Mouse (Mus musculus) hindbrain, embryonic 15.5 days (tissue): ENCODE data around the gene Rtp1. TPM values are rescaled to one million over a fixed set of nuclear protein-coding genes. Genes with fewer than 3 reads are reported as not detected.

Source experiments
- ATAC-seq: fragments of 200-750 bp; cut with Nextera tagmentation; 2 replicates; pipeline ENCODE4 v1.8.0; 2017; ENCODE audit warnings: low read depth, moderate number of reproducible peaks, moderate TSS enrichment; ENCODE audit not compliant: low FRiP score
- H3K27ac ChIP-seq: fragments of 300-500 bp; sonication (generic); replicated peaks from 2 replicates; pipeline ENCODE4 v1.5.1; 2015; ENCODE audit warnings: mild to moderate bottlenecking, inconsistent platforms
- H3K27me3 ChIP-seq: fragments of 300-500 bp; sonication (generic); 2 replicates; pipeline ENCODE4 v1.6.1; 2015; ENCODE audit warnings: control low read depth, inconsistent platforms
- H3K36me3 ChIP-seq: fragments of 300-500 bp; sonication (generic); 2 replicates; pipeline ENCODE4 v1.6.1; 2015; ENCODE audit warnings: control low read depth, inconsistent platforms
- H3K4me1 ChIP-seq: fragments of 300-500 bp; sonication (generic); replicated peaks from 2 replicates; pipeline ENCODE4 v1.6.1; 2015; ENCODE audit warnings: control low read depth, inconsistent platforms
- H3K4me2 ChIP-seq: fragments of 300-500 bp; sonication (generic); 2 replicates; pipeline ENCODE4 v1.6.1; 2015; ENCODE audit warnings: moderate library complexity, mild to moderate bottlenecking, inconsistent platforms
- H3K4me3 ChIP-seq: fragments of 300-500 bp; sonication (generic); 2 replicates; pipeline ENCODE4 v1.5.1; 2015; ENCODE audit warnings: mild to moderate bottlenecking, inconsistent platforms
- H3K9ac ChIP-seq: fragments of 300-500 bp; sonication (generic); 2 replicates; pipeline ENCODE4 v1.6.1; 2015; ENCODE audit warnings: inconsistent platforms
- H3K9me3 ChIP-seq: fragments of 300-500 bp; sonication (generic); 2 replicates; pipeline ENCODE4 v1.6.1; 2016; ENCODE audit warnings: control low read depth, inconsistent platforms
- WGBS: fragments of 180-500 bp; shearing (Covaris S2); methylation state at CpG from one replicate; pipeline ENCODE4 v1.1.7; 2015; 5-methylcytosine and 5-hydroxymethylcytosine counted together
- polyA plus RNA-seq: library from polyadenylated mRNA; unstranded; fragments of >200 nt; fragmentation: Nextera tagmentation; extraction: Ambion mirVana; gene quantifications from 2 replicates; pipeline ENCODE4 v1.2.1, GENCODE M21; 2015

Gene Rtp1
- polyA plus RNA-seq, 1 experiment from 2014 or later, result 0.06 TPM

- H3K4me3 ChIP-seq, result no peak overlapping the region
- H3K4me1 ChIP-seq, result peaks cover 16% of the 10 kb centered on the region
- WGBS, result 92% methylated on average over 8 of the region's 8 CpGs
- H3K36me3 ChIP-seq, result no peaks in the 10 kb centered on the region
- no peak overlapping the region for H3K9ac ChIP-seq
- no peak for ATAC-seq
- H3K27me3 ChIP-seq, result no peaks in the 10 kb centered on the region
- no peaks in the 10 kb centered on the region for H3K9me3 ChIP-seq
- no peak overlapping the region for H3K27ac ChIP-seq
- H3K4me2 ChIP-seq, result no peak overlapping the region
These were observed 9.3 kb upstream of the Rtp1 start for GRCm38 (mm10) chr16:23419565-23420085.

GRCm38 (mm10) chr16:23423825-23424224 is 5.1 kb upstream of the Rtp1 start:
- ATAC-seq, result no peak
- H3K27me3 ChIP-seq, result no peaks in the 10 kb centered on the region
- H3K36me3 ChIP-seq, result no peaks in the 10 kb centered on the region
- no peaks in the 10 kb centered on the region for H3K4me1 ChIP-seq
- no peak overlapping the region for H3K4me3 ChIP-seq
- 72% methylated on average over 5 of the region's 5 CpGs for WGBS
- no peak overlapping the region for H3K9ac ChIP-seq
- no peak overlapping the region for H3K4me2 ChIP-seq
- no peak overlapping the region for H3K27ac ChIP-seq
- no peaks in the 10 kb centered on the region for H3K9me3 ChIP-seq

- ATAC-seq, result no peak
- H3K27me3 ChIP-seq, result no peaks in the 10 kb centered on the region
- H3K9ac ChIP-seq, result no peak overlapping the region
- no peak overlapping the region for H3K4me3 ChIP-seq
- no peaks in the 10 kb centered on the region for H3K4me1 ChIP-seq
- H3K36me3 ChIP-seq, result no peaks in the 10 kb centered on the region
- 91% methylated on average over 1 of the region's 1 CpGs for WGBS
- H3K9me3 ChIP-seq, result no peaks in the 10 kb centered on the region
- H3K27ac ChIP-seq, result no peak overlapping the region
- no peak overlapping the region for H3K4me2 ChIP-seq
These were observed 1.2 kb upstream of the Rtp1 start for GRCm38 (mm10) chr16:23427701-23428100.

- H3K36me3 ChIP-seq, result no peaks in the 10 kb centered on the region
- no peak overlapping the region for H3K27ac ChIP-seq
- no peak overlapping the region for H3K4me2 ChIP-seq
- no peak overlapping the region for H3K9ac ChIP-seq
- H3K9me3 ChIP-seq, result no peaks in the 10 kb centered on the region
- ATAC-seq, result no peak
- no peaks in the 10 kb centered on the region for H3K4me1 ChIP-seq
- 77% methylated on average over 8 of the region's 8 CpGs for WGBS
- no peak overlapping the region for H3K4me3 ChIP-seq
- H3K27me3 ChIP-seq, result no peaks in the 10 kb centered on the region
These were observed 1.1 kb downstream of the Rtp1 start for GRCm38 (mm10) chr16:23429991-23430390.

GRCm38 (mm10) chr16:23437404-23438166 is 8.7 kb downstream of the Rtp1 start:
- Histone ChIP-seq H3K27me3 (no peaks in the 10 kb centered on the region), H3K4me1 (no peaks in the 10 kb centered on the region), H3K4me2 (no peak overlapping the region), H3K36me3 (no peaks in the 10 kb centered on the region), H3K9ac (no peak overlapping the region), H3K9me3 (no peaks in the 10 kb centered on the region), H3K4me3 (no peak overlapping the region), H3K27ac (no peak overlapping the region)
- 63% methylated on average over 12 of the region's 12 CpGs for WGBS
- no peak for ATAC-seq

GRCm38 (mm10) chr16:23444231-23444630 is 15.3 kb downstream of the Rtp1 start:
- Histone ChIP-seq H3K4me2 (no peak overlapping the region), H3K36me3 (no peaks in the 10 kb centered on the region), H3K9me3 (no peaks in the 10 kb centered on the region), H3K9ac (no peak overlapping the region), H3K4me1 (no peaks in the 10 kb centered on the region), H3K27ac (no peak overlapping the region), H3K27me3 (no peaks in the 10 kb centered on the region), H3K4me3 (no peak overlapping the region)
- ATAC-seq, result no peak
- 86% methylated on average over 4 of the region's 4 CpGs for WGBS

GRCm38 (mm10) chr16:23449946-23450345 is 21.0 kb downstream of the Rtp1 start:
- Histone ChIP-seq H3K9ac (no peak overlapping the region), H3K27ac (no peak overlapping the region), H3K4me3 (no peak overlapping the region), H3K4me2 (no peak overlapping the region), H3K9me3 (no peaks in the 10 kb centered on the region), H3K36me3 (no peaks in the 10 kb centered on the region), H3K4me1 (no peaks in the 10 kb centered on the region), H3K27me3 (no peaks in the 10 kb centered on the region)
- WGBS, result 96% methylated on average over 2 of the region's 2 CpGs
- no peak for ATAC-seq

- H3K4me1 ChIP-seq, result no peaks in the 10 kb centered on the region
These were observed 21.9 kb downstream of the Rtp1 start for GRCm38 (mm10) chr16:23450816-23451215.

GRCm38 (mm10) chr16:23452476-23452875 is 23.5 kb downstream of the Rtp1 start:
- Histone ChIP-seq H3K9ac (no peak overlapping the region), H3K4me1 (no peaks in the 10 kb centered on the region), H3K9me3 (no peaks in the 10 kb centered on the region), H3K4me3 (no peak overlapping the region), H3K4me2 (no peak overlapping the region), H3K27me3 (no peaks in the 10 kb centered on the region), H3K27ac (no peak overlapping the region), H3K36me3 (no peaks in the 10 kb centered on the region)
- WGBS, result 17% methylated on average over 3 of the region's 3 CpGs
- ATAC-seq, result peak; percentile 81

More at GRCm38 (mm10) chr16:23450816-23451215, 21.9 kb downstream of the Rtp1 start:
- 89% methylated on average over 4 of the region's 4 CpGs for WGBS
- no peaks in the 10 kb centered on the region for H3K9me3 ChIP-seq
- ATAC-seq, result no peak
- no peak overlapping the region for H3K9ac ChIP-seq
- H3K27me3 ChIP-seq, result no peaks in the 10 kb centered on the region
- no peak overlapping the region for H3K4me3 ChIP-seq
- H3K27ac ChIP-seq, result no peak overlapping the region
- no peaks in the 10 kb centered on the region for H3K36me3 ChIP-seq
- H3K4me2 ChIP-seq, result no peak overlapping the region

GRCm38 (mm10) chr16:23454376-23454775 is 25.4 kb downstream of the Rtp1 start:
- Histone ChIP-seq H3K27ac (no peak overlapping the region), H3K36me3 (no peaks in the 10 kb centered on the region), H3K4me2 (no peak overlapping the region), H3K27me3 (no peaks in the 10 kb centered on the region), H3K4me3 (no peak overlapping the region), H3K4me1 (no peaks in the 10 kb centered on the region; the same call in 1 of the 2 replicates), H3K9me3 (no peaks in the 10 kb centered on the region), H3K9ac (no peak overlapping the region)
- WGBS, result 68% methylated on average over 6 of the region's 6 CpGs
- no peak for ATAC-seq

GRCm38 (mm10) chr16:23456534-23456933 is 27.6 kb downstream of the Rtp1 start:
- no peaks in the 10 kb centered on the region for H3K36me3 ChIP-seq
- WGBS, result 86% methylated on average over 3 of the region's 3 CpGs
- ATAC-seq, result no peak
- H3K4me3 ChIP-seq, result no peak overlapping the region
- H3K4me2 ChIP-seq, result no peak overlapping the region
- no peak overlapping the region for H3K27ac ChIP-seq
- no peaks in the 10 kb centered on the region for H3K27me3 ChIP-seq
- H3K4me1 ChIP-seq, result no peaks in the 10 kb centered on the region; the same call in 1 of the 2 replicates
- H3K9ac ChIP-seq, result no peak overlapping the region
- no peaks in the 10 kb centered on the region for H3K9me3 ChIP-seq

GRCm38 (mm10) chr16:23457338-23457737 is 28.4 kb downstream of the Rtp1 start:
- WGBS, result 88% methylated on average over 5 of the region's 5 CpGs
- Histone ChIP-seq H3K4me1 (no peaks in the 10 kb centered on the region; the same call in 1 of the 2 replicates), H3K9ac (no peak overlapping the region), H3K27ac (no peak overlapping the region), H3K4me2 (no peak overlapping the region), H3K4me3 (no peak overlapping the region), H3K27me3 (no peaks in the 10 kb centered on the region), H3K9me3 (no peaks in the 10 kb centered on the region), H3K36me3 (no peaks in the 10 kb centered on the region)
- ATAC-seq, result no peak
